Mouse (Mus musculus): Measurements from ENCODE around the gene Fat3.

- TF ChIP-seq HCFC1 (IDR thresholded peaks at IDR 0.05; ENCODE audit: borderline replicate concordance, insufficient read depth, low read length) = no peak
- no peak for TF ChIP-seq MAFK (IDR thresholded peaks at IDR 0.05; ENCODE audit: insufficient read depth, low read depth, low read length)
- no peak for TF ChIP-seq ZC3H11A (IDR thresholded peaks at IDR 0.05; ENCODE audit: borderline replicate concordance, low read depth, low read length)
Measured at GRCm38 (mm10) chr9:15972201-15972600, 528.9 kb downstream of the Fat3 start.

Data from ES-E14 (cell line).